Mouse (Mus musculus): ENCODE results near the gene Ttc13. TPM values are rescaled to one million over a fixed set of nuclear protein-coding genes. Genes with fewer than 3 reads are reported as not detected.

Ttc13 gene
- polyA plus RNA-seq (2021; fragmentation: Nextera tagmentation) = 11.5 and 11.7 TPM in 2 replicates
- long read RNA-seq, experiment 1, transcript Ttc13-203 (21 exons, 3,148 nt) = major isoform, 49 of 155 reads
- long read RNA-seq, experiment 1, transcript Ttc13-212 (19 exons, 2,905 nt) = minor isoform, 7 of 155 reads
- long read RNA-seq, experiment 1, transcript Ttc13-210 (23 exons, 3,301 nt) = minor isoform, 6 of 155 reads
- long read RNA-seq, experiment 1, partial matches to known transcripts = 13 of 155 reads
- long read RNA-seq, experiment 1, other reads (novel, unspliced or antisense) = 77 of 155 reads
- long read RNA-seq, experiment 2, transcript Ttc13-203 (21 exons, 3,148 nt) = major isoform, 5 of 19 reads
- long read RNA-seq, experiment 2, partial matches to known transcripts = 5 of 19 reads
- long read RNA-seq, experiment 2, other reads (novel, unspliced or antisense) = 8 of 19 reads

DNA sequence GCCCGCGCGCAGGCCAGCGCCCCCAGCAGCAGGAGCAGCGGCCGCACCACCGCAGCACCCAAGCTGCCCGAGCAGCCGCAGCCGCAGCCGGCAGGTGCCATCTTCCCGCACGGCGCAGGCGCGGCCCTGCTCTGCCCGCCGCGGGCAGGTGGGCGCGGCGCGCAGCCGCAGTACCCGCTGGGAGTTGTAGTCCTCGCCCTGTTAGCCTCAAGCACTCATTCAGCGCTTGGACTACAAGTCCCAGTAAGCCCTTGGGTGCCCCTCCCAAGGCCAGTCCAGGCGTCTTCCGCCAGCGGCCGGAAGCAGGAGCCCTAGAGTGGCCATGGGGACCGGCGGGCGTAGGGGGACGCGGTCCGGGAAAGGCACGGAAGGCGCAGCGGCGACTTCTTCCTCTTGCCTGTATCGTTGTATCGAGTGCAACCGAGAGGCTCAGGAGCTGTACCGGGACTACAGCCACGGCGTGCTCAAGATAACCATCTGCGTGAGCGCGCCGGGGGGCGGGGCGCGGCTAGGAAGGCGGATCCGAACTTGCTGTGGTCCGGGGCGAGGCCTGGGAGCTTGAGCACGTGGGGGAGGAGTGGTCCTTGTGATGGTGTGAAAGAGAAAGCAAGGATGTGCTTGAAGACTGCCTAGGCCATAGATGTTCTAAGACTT is at the start of gene Ttc13, which contains the start of gene Arv1:
Ttc13 (minus strand) TSS at position 122 of the 654 bp plus-strand sequence.
Arv1 (plus strand) TSS at position 278 of the 654 bp plus-strand sequence.

GRCm38 (mm10) chr8:124751709-124752173 is 30.0 kb upstream of the Ttc13 start, which contains the start of gene Fam89a:
TSS of gene Fam89a (minus strand) at chr8:124751832.

DNA sequence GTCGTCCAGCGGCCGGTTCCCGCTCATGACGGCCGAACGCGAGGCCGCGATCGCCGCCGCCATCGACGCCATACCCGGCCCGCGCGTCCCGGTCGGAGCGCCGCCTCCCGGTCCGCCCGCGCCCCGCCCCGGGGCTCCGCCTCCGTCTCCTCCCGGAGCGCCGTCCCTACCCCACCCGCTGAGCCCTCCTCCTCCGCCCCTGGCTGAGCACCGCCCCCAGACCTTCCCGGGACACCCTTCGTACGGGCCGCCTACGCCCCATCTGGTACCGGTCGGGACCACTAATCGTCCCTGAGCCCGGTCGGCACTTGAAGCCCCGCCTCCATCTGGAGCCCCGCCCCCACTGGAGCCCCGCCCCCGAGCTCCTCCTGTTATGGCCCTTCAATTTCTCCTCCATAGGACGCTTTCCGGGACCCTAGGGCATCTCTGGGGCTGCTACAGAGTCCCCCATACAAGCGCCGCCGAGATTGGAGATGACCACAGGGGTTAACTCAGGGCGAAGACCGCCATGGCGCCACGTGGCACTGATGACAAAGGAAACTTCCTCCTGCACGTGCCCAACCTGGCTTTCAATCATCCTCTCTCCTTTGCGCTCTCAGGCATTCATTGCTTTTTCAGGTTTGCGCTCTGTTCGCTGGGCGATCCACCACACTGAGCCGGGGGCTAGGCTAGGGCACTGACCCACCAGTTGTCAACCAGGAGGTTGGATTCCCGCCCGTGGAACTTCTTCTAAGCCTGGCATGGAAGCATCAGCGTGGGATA is 58.5 kb downstream of the Ttc13 start, which contains the start of gene 2310022B05Rik:
2310022B05Rik (minus strand) TSS at position 258 of the 762 bp plus-strand sequence.

Other genes with a start within 250 kb of the Ttc13 start
- 20.9 and 23.6 TPM in 2 replicates for gene Cog2, start 201.2 kb downstream of the Ttc13 start, polyA plus RNA-seq (2021; fragmentation: Nextera tagmentation)
- gene Agt, start 152.3 kb downstream of the Ttc13 start, polyA plus RNA-seq (2021; fragmentation: Nextera tagmentation) = 8.5 and 15.3 TPM in 2 replicates
- gene Capn9, start 145.9 kb downstream of the Ttc13 start, polyA plus RNA-seq (2021; fragmentation: Nextera tagmentation) = 0.11 and 0.19 TPM in 2 replicates
- gene 2310022B05Rik, start 58.6 kb downstream of the Ttc13 start, polyA plus RNA-seq (2021; fragmentation: Nextera tagmentation) = 10.1 and 23.4 TPM in 2 replicates
- gene Arv1, start 156 bp upstream of the Ttc13 start, polyA plus RNA-seq (2021; fragmentation: Nextera tagmentation) = 8.2 and 9.9 TPM in 2 replicates
- gene Fam89a, start 29.8 kb upstream of the Ttc13 start, polyA plus RNA-seq (2021; fragmentation: Nextera tagmentation) = 0.44 and 3.3 TPM in 2 replicates
- 0.38 and 0.77 TPM in 2 replicates for gene Trim67, start 71.1 kb upstream of the Ttc13 start, polyA plus RNA-seq (2021; fragmentation: Nextera tagmentation)
- gene Gnpat, start 141.1 kb upstream of the Ttc13 start, polyA plus RNA-seq (2021; fragmentation: Nextera tagmentation) = 37.4 and 42.4 TPM in 2 replicates
- 16.6 and 17.4 TPM in 2 replicates for gene 2810004N23Rik, start 141.1 kb upstream of the Ttc13 start, polyA plus RNA-seq (2021; fragmentation: Nextera tagmentation)
- gene Exoc8, start 175.7 kb upstream of the Ttc13 start, polyA plus RNA-seq (2021; fragmentation: Nextera tagmentation) = 3.2 and 6.4 TPM in 2 replicates
- 3.0 and 3.4 TPM in 2 replicates for gene Sprtn, start 175.9 kb upstream of the Ttc13 start, polyA plus RNA-seq (2021; fragmentation: Nextera tagmentation)
- gene Egln1, start 227.3 kb upstream of the Ttc13 start, polyA plus RNA-seq (2021; fragmentation: Nextera tagmentation) = 8.7 and 9.6 TPM in 2 replicates